Mouse (Mus musculus): ENCODE measurements around the gene Gzmm.

The Gzmm gene

DNA sequence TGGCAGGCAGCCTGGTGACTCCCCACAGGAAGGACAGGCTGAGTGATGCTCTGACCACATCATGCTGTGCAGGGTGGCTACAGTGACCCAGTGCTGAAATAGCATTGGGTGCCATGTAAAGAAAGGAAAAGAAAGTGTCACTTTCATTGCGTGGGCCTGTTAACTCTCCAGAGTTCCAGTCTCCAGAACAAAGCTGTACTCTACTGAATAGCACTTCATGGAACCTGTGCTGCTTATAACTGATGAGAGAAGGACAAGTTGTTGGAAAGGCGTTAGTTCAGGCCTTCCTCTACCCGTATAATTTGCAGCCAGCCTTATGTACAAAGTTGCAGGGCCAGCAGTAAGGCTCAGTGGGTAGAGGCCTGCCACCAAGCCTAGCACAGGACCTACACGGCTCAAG, at the start of gene Gzmm:
TSS of gene Gzmm (plus strand) at position 301 of the 400 bp plus-strand sequence.
- in situ Hi-C loops (cut with MboI; ENCODE audit: low sequenced_read_pairs): no loop called here

DNA sequence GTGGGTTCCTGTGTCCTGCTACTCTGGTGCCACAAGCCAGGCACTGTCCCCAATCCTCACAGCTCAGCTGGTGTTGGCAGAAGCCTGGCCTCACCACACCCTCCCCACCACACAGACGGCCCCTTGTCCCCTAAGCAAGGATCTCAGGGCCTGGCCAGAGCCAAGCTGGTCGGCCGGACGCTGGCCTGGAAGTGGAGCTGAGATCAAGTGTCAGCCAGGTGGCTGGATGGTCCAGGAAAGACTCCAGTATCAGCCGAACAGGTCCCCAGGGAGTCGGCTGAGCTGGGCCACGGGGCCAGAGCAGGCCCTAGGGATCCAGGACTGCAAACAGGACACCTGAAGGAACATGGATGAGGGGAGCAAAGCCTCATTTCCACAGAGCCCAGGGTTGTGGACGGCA, 43.1 kb upstream of the Gzmm start, which contains the start of gene Odf3l2:
TSS of gene Odf3l2 (minus strand) at position 28 of the 400 bp plus-strand sequence.
- in situ Hi-C loops (cut with MboI; ENCODE audit: low sequenced_read_pairs): loop anchor here (10.0 kb wide), 1 partner anchor 51 kb away; no protein-coding TSS in a partner anchor

GRCm38 (mm10) chr10:79649070-79649751, 39.6 kb upstream of the Gzmm start:
- in situ Hi-C loops (cut with MboI; ENCODE audit: low sequenced_read_pairs): loop anchor here (10.0 kb wide), 1 partner anchor 54 kb away; no protein-coding TSS in a partner anchor

- in situ Hi-C loops (cut with MboI; ENCODE audit: low sequenced_read_pairs): no loop called here
Observed at GRCm38 (mm10) chr10:79652789-79653188, 36.0 kb upstream of the Gzmm start.

GRCm38 (mm10) chr10:79654946-79655395, 33.8 kb upstream of the Gzmm start:
- in situ Hi-C loops (cut with MboI; ENCODE audit: low sequenced_read_pairs): no loop called here

- in situ Hi-C loops (cut with MboI; ENCODE audit: low sequenced_read_pairs): no loop called here
Observed at GRCm38 (mm10) chr10:79658829-79659228, 30.0 kb upstream of the Gzmm start.

DNA sequence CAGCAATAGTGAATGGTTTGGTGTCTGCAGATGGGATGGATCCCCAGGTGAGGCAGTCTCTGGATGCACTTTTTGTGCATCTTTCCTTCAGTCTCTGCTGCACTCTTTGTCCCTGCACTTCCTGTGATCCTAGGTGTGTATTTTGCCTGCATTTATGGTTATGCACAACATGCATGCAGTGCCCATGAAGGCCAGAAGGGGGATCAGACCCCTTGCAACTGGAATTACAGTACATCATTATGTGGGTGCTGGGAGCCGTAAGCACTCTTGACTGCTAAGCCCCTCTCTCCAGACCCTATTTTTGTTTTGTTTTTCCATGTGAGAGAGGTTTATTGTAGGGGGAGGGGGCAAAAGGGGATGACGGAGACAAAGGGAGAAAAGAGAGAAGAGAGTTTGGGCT, 28.5 kb upstream of the Gzmm start:
- in situ Hi-C loops (cut with MboI; ENCODE audit: low sequenced_read_pairs): no loop called here

- in situ Hi-C loops (cut with MboI; ENCODE audit: low sequenced_read_pairs): no loop called here
Observed at GRCm38 (mm10) chr10:79661861-79662260, 27.0 kb upstream of the Gzmm start.

GRCm38 (mm10) chr10:79664131-79664665, 24.6 kb upstream of the Gzmm start, which contains the start of gene Madcam1:
Gene Madcam1, plus strand, starts transcription at chr10:79664559.
- in situ Hi-C loops (cut with MboI; ENCODE audit: low sequenced_read_pairs): no loop called here

GRCm38 (mm10) chr10:79665051-79665450, 23.8 kb upstream of the Gzmm start:
- in situ Hi-C loops (cut with MboI; ENCODE audit: low sequenced_read_pairs): no loop called here

DNA sequence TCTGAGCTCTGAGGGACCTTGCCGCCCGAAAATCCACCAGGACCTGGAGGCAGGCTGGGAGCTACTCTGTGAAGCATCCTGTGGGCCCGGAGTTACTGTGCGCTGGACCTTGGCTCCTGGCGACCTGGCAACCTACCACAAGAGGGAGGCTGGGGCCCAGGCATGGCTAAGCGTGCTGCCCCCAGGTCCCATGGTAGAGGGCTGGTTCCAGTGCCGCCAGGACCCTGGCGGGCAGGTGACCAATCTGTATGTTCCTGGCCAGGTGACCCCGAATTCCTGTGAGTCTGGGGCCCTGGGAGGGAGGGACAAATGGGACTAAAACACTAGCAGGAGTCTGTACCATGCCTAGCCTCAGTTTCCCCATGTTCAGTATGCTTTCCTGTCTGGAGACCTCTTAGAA, 22.3 kb upstream of the Gzmm start:
- in situ Hi-C loops (cut with MboI; ENCODE audit: low sequenced_read_pairs): no loop called here

DNA sequence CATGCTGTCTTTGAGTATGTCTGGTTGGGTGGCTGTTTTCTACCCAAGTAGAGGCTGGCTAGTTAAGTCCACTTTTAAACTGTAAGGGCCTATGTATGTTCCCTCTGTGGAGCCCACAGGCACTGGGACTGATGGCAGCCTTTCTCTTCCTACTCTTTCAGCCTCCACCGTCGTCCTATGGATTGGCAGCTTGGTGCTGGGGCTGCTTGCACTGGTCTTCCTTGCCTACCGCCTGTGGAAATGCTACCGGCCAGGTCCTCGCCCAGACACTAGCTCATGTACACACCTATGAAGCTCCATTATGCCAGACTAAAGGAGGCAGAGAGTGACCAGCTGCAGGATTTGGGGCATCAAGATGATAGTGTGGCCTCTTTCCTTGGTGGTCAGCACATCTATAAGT, 20.7 kb upstream of the Gzmm start:
- in situ Hi-C loops (cut with MboI; ENCODE audit: low sequenced_read_pairs): no loop called here

GRCm38 (mm10) chr10:79668771-79669575, 19.8 kb upstream of the Gzmm start, which contains the start of gene Tpgs1:
Gene Tpgs1, plus strand, starts transcription at chr10:79669369.
- in situ Hi-C loops (cut with MboI; ENCODE audit: low sequenced_read_pairs): no loop called here

DNA sequence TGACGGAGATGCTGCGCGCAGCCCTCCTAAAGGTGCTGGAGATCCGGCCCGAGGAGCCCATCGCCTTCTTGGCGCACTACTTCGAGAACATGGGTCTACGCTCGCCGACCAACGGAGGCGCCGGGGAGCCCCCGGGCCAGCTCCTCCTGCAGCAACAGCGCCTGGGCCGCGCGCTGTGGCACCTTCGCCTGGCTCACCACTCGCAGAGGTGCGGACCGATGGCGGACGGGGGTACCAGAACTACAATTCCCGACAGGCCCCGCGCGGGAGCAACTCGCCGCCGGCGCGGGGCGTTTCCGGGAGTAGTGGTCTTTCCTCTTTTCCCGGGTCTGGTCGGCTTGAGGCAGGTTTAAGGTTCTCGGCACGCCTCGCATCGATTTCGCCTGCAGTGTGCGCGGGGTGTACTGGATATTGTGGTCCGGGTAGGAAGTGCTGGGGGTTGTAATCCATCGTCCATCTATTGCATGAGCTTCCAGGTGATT, 19.2 kb upstream of the Gzmm start:
- in situ Hi-C loops (cut with MboI; ENCODE audit: low sequenced_read_pairs): no loop called here

- in situ Hi-C loops (cut with MboI; ENCODE audit: low sequenced_read_pairs): no loop called here
Observed at GRCm38 (mm10) chr10:79670071-79670888, 18.5 kb upstream of the Gzmm start.

DNA sequence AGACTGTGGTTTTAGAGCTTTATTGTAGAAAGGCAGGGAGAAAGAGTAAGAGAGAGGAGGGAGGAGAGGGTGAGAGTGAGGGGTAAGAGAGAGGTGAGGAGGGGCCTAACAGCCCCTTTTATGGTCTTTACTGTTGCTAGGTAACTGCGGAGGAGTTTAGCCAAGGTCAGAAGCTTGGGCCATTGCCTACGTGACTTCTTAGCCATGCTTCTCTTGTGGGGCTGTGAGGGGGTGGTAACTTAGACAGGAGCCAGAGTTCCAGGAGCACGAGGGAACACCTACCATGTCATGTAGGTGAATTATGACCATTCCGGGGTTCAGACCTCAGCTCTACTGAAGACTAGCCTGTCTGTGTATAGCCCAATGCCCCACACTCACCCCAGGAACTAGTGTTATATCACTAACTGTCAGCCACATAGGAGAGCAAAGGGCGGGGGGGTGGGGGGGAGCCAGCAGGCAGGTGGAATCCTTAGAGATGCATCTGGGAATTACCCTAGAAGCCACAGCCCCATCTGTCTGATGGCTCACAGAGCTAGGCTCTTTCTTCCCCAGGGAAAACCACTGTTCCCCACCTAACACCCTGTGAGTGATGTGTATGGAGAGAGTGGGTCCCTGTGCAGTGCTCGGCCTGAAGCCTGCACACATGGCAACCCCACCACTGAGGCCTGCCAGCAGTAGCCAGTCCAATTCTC, 17.3 kb upstream of the Gzmm start:
- in situ Hi-C loops (cut with MboI; ENCODE audit: low sequenced_read_pairs): no loop called here

- in situ Hi-C loops (cut with MboI; ENCODE audit: low sequenced_read_pairs): no loop called here
Observed at GRCm38 (mm10) chr10:79672088-79672455, 16.7 kb upstream of the Gzmm start.

DNA sequence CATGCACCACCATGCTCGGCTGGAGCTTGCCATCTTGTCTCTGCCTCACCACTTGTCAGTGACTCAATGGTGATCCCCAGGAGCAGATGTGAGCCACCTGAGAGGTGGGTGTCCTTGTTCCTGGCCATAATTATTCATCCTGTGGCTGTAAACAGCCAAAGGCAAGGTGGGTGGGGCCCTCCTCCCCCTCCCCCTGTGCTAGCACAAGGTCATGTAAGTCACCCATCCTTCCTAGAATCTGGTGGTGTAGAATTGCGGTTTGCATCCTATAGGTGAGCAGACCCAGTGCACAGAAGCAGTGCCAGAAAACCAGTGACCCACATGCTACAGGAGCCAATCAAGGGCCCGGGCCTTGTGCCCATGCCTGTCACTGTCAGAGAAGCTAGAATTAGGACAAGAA, 15.8 kb upstream of the Gzmm start:
- in situ Hi-C loops (cut with MboI; ENCODE audit: low sequenced_read_pairs): no loop called here

- in situ Hi-C loops (cut with MboI; ENCODE audit: low sequenced_read_pairs): no loop called here
Observed at GRCm38 (mm10) chr10:79675346-79676035, 13.3 kb upstream of the Gzmm start.
